Mouse (Mus musculus): Measurements from ENCODE around the gene Gm33543. TPM values are rescaled to one million over a fixed set of nuclear protein-coding genes. Genes with fewer than 3 reads are reported as not detected.

Gene Gm33543
- not detected in 2 replicates for polyA plus RNA-seq (2015; fragmentation: Nextera tagmentation; extraction: Ambion mirVana)

DNA sequence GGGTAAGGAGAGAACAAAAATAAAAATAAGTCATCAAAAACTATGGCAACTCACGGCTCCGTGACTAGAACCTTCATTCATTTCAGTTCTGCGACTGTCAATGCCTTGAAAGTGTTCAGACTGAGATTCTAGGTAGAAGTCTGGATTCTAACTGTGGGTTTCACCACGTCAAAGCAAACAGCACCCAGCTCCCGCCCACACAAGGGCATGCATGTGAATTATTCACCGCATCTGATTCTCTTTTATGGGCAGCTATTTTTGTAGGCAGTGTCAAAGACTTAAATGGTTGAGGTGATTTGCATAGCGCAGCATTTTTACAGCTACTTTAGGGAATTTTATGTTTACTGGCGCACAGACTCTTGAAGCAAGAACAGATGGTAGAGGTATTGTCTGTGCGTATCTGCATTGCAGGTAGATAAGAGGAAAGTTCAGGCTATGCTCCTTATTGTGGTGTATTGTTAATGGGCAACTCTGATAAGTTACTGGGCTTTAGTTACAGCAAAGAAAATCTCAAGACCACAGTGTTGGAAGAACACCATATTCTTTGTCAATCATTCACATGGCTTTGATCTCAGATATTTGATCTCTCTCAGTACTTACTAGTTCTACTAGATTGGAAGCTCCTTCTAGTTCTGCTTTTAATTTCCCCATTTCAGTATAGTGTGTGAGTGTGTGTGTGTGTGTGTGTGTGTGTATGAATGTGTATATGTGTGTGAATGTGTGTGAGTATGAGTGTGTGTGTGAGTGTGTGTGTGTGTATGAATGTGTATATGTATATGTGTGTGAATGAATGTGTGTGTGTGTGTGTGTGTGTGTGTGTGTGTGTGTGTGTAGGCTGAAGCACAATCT, at the start of gene Gm33543:
Gene Gm33543, minus strand, starts transcription at position 142 of the 849 bp plus-strand sequence.
- 76% methylated on average over 9 of the region's 9 CpGs for WGBS
- Histone ChIP-seq H3K4me1 (no peaks in the 10 kb centered on the region), H3K4me3 (no peak within 1 kb of the TSS), H3K36me3 (no peaks in the 10 kb centered on the region), H3K9me3 (no peaks in the 10 kb centered on the region), H3K4me2 (replicated peaks) (no peak within 1 kb of the TSS), H3K9ac (no peak within 1 kb of the TSS), H3K27ac (no peak within 1 kb of the TSS), H3K27me3 (no peaks in the 10 kb centered on the region)
- ATAC-seq (ENCODE audit: low FRiP score, low read depth), result no peak

DNA sequence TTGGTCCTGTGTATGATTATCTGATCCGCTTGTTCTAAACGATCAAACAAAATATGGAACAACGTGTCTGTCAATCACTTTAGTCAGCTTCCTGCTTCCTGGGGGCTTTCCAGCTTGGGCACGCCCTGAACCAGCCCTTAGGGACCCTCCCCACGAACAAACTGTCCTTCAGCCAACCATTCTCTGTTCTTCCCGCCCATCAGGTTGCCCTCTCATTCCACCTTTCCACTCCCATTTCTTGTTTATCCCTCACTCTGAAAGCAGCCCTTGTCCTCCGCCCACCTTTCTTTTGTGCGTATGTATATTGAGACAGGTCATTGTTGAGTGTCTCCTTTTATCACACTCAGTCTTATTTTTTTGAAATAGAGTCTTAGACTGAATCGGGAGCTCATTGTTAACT, 49.4 kb upstream of the Gm33543 start:
- no peak for ATAC-seq (ENCODE audit: low FRiP score, low read depth)
- Histone ChIP-seq H3K9me3 (no peaks in the 10 kb centered on the region), H3K4me3 (no peak overlapping the region), H3K4me1 (peaks cover 8% of the 10 kb centered on the region; the same call in 1 of the 2 replicates), H3K9ac (no peak overlapping the region), H3K27ac (no peak overlapping the region), H3K4me2 (replicated peaks) (no peak overlapping the region), H3K27me3 (no peaks in the 10 kb centered on the region), H3K36me3 (no peaks in the 10 kb centered on the region)
- 82% methylated on average over 9 of the region's 9 CpGs for WGBS

DNA sequence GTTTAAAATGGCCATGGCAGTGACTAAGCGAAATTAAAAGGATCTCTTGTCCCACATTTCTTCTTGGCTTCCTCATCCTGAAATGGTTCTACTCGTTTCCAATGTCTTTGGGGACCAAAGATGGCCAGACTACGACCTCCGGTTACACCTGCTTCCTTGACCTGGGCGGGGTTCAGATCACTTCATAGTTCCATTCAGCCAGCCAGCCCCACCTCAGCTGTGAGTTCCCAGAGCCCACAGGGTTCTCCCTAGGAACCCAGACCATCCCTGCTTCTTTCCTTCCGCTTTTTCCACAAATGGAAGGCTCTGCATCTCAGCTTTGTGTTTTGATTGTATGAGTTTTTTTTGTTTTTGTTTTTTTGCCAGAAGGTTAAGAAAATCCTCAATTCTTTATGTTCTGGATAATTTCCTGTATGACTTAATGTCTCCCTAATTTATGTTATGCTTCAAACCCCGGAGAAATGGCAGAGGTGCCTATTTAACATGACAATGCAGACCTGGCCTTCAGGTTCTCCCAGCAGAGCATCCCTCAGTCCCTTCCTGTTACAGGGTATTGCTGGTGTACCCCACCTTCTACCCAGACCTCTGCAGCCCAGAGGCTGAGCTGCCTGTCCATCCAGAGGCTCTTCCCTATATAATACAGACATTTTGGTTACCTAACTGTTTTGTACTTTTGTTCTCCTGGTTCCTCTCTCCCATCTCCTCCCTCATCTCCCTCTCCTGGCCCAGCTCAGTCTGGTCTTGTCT, 48.7 kb upstream of the Gm33543 start:
- Histone ChIP-seq H3K4me2 (replicated peaks) (no peak overlapping the region), H3K4me3 (no peak overlapping the region), H3K4me1 (peaks cover 8% of the 10 kb centered on the region; the same call in 1 of the 2 replicates), H3K27me3 (no peaks in the 10 kb centered on the region), H3K9me3 (no peaks in the 10 kb centered on the region), H3K36me3 (no peaks in the 10 kb centered on the region), H3K27ac (no peak overlapping the region), H3K9ac (no peak overlapping the region)
- 74% methylated on average over 7 of the region's 7 CpGs for WGBS
- ATAC-seq (ENCODE audit: low FRiP score, low read depth), result no peak

DNA sequence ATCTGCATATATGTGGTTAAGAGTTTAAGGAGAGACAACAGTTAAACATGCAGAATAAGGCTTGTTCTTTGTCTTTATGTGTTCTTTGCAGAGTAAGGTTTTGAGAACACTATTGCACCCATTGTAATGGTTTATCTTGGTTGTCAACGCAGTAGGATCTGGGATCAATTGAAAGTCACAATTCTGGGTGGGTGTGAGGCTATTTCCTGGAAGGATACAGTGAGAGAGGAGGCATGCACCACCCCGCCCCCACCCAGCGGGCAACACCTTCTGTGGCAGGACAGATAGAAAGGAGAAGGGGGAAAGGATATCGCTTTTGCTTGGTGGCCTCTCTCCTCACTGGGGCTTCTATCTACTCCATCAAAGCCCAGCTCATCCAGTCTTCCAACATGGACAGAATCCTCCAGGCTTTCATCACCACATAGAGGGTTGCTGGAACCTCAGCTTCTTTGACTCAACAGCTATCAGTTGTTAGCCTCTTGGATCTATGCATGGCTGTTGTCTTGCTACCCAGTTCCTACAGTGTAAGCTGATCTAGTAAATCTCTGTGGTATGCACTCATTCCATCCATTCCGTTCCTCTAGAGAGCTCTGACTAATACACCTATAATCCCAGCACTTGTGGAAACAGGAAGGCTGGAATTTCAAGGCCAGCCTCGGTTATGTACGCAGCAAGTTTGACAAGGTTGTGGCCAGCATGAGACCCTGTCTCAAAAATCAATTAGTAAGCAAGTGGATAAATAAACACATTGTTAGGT, 41.2 kb upstream of the Gm33543 start:
- Histone ChIP-seq H3K4me3 (no peak overlapping the region), H3K27me3 (no peaks in the 10 kb centered on the region), H3K27ac (no peak overlapping the region), H3K4me2 (replicated peaks) (no peak overlapping the region), H3K9me3 (no peaks in the 10 kb centered on the region), H3K36me3 (no peaks in the 10 kb centered on the region), H3K9ac (no peak overlapping the region), H3K4me1 (peaks cover 3% of the 10 kb centered on the region; the same call in 1 of the 2 replicates)
- WGBS, result 62% methylated on average over 7 of the region's 7 CpGs
- ATAC-seq (ENCODE audit: low FRiP score, low read depth), result no peak

DNA sequence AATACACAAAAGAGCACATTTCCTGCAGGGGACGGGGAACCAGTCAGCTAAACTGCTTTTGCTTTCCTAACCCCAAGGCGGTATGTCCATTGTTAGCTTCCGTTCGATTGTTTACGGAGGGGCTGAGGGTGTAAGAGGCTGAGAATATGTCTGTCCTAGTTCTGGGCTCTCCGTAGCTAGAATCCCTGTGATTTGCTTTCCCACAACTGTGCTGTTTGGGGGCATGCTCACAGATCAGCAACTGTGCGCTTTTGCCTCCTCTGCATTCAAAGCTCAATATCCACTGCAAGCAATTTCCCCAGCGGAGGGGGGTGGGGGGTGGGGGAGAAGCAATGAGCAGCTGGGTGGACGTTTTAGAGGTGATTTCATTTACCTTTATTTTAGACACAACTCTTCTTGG, 39.3 kb upstream of the Gm33543 start:
- Histone ChIP-seq H3K9ac (no peak overlapping the region), H3K27ac (no peak overlapping the region), H3K4me3 (no peak overlapping the region), H3K27me3 (no peaks in the 10 kb centered on the region), H3K4me1 (peaks cover 3% of the 10 kb centered on the region; the same call in 1 of the 2 replicates), H3K36me3 (no peaks in the 10 kb centered on the region), H3K9me3 (no peaks in the 10 kb centered on the region), H3K4me2 (replicated peaks) (no peak overlapping the region)
- WGBS, result 67% methylated on average over 9 of the region's 9 CpGs
- ATAC-seq (ENCODE audit: low FRiP score, low read depth), result no peak

DNA sequence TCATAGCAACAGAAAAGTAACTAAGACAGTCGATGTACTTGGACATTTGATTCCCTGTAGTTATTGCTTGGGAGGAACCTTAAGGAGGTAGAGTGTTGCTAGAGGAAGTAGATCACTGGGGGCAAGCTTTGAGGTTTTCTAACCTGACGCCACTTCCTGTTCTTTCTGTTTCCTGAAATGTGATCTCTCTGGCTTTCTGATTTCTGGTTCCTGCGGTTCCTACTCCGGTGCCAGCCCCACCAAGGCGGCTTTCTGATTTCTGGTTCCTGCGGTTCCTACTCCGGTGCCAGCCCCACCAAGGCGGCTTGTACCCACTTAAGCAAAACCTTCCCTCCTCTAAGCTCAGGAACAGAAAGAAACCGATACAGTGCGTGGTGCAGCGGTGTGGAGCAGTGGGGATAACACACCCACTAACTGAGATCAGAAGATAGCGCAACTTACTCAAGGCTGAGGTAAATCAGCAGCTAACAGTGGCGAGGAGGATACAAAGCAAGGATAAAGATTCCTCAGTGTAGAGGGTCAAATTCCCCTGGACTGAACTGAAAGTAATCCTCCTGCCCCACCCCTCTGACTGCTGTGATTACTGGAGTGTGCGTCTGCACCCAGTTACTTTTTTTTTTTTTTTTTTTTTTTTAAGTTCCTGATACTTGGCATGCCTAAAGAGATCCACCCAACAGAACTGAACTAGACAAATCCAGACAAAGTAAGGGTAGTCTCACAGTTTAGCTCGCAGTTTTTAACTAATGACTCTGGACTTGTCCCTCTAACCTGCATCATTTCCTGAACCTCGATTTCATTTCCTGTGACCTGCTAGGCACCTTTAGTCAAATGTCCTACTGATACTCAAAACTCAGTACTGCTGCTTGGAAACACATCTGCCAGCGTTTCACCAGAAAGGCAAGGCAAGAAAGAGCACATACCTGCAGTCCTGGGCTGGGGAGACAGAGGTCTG, 37.5 kb upstream of the Gm33543 start:
- WGBS, result 85% methylated on average over 17 of the region's 17 CpGs
- Histone ChIP-seq H3K9ac (no peak overlapping the region), H3K9me3 (no peaks in the 10 kb centered on the region), H3K36me3 (no peaks in the 10 kb centered on the region), H3K4me1 (peaks cover 3% of the 10 kb centered on the region; the same call in 1 of the 2 replicates), H3K27ac (no peak overlapping the region), H3K27me3 (no peaks in the 10 kb centered on the region), H3K4me3 (no peak overlapping the region), H3K4me2 (replicated peaks) (no peak overlapping the region)
- no peak for ATAC-seq (ENCODE audit: low FRiP score, low read depth)

DNA sequence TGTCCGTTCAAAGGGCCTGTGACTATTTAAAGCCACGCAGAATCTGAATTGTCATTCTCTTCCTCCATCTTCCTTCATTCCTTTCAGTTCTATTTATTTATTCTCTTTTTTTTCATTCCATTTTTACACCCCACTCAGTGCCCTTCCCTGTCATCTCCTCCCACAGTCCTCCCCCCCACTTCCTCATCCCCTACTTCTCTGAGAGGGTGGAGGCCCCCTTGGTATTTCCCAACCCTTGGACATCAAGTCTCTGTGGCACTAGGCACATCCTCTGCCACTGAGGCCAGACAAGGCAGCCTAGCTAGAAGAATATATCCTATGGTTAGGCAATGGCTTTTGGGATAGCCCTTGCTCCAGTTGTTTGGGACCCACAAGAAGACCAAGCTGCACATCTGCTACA, 28.1 kb upstream of the Gm33543 start:
- no peak for ATAC-seq (ENCODE audit: low FRiP score, low read depth)
- 93% methylated on average over 2 of the region's 2 CpGs for WGBS
- H3K27me3 ChIP-seq, result no peaks in the 10 kb centered on the region

DNA sequence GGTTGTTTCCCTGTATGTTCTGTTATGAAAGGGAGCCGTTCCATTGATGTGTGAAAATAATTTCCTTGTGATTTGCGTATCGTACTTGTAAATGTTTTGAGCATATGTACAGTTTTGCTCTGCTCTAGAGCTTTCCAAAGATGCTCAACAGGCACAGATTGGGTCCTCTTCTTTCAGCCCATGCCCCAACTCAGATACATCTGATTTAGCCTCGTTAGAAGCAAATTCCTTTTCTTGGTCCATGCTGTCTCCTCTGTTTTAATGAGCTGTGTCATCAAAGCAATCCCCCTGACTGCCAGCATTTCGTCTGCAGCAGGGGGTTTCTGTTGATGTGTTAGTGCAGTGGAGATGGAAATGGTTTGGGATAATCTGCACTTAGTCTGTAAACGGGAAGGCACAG, 25.6 kb upstream of the Gm33543 start:
- 59% methylated on average over 6 of the region's 6 CpGs for WGBS

More for the DNA sequence above, 28.1 kb upstream of the Gm33543 start:
- Histone ChIP-seq H3K4me1 (no peaks in the 10 kb centered on the region), H3K36me3 (no peaks in the 10 kb centered on the region), H3K9me3 (no peaks in the 10 kb centered on the region), H3K27ac (no peak overlapping the region), H3K9ac (no peak overlapping the region), H3K4me2 (replicated peaks) (no peak overlapping the region), H3K4me3 (no peak overlapping the region)

DNA sequence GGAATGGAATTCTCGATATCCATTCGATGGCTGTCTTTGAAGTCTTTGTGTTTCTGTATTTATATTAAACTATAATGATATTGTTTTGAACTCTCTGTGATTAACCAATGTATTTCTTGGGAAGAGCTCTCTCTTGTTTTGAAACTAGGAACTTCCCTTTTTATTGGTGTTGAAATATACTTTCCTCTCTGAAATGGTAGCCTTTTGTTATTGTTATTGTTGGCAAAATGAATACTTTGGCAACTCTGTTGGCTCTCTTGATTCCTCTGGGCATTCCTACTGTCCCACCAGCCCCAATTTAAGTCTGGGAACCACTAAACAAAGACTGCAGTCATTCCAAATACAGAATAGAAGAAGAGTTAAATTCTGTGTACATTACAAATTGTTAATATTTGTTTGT, 24.9 kb upstream of the Gm33543 start:
- H3K27ac ChIP-seq, result no peak overlapping the region
- ATAC-seq (ENCODE audit: low FRiP score, low read depth), result no peak
- WGBS, result 94% methylated on average over 2 of the region's 2 CpGs

More for the DNA sequence above, 25.6 kb upstream of the Gm33543 start:
- ATAC-seq (ENCODE audit: low FRiP score, low read depth), result no peak
- Histone ChIP-seq H3K4me3 (no peak overlapping the region), H3K27me3 (no peaks in the 10 kb centered on the region), H3K9ac (no peak overlapping the region), H3K36me3 (no peaks in the 10 kb centered on the region), H3K9me3 (no peaks in the 10 kb centered on the region), H3K27ac (no peak overlapping the region), H3K4me2 (replicated peaks) (no peak overlapping the region), H3K4me1 (0 out of 2 replicates have a peak, but pooled peaks cover 5% of the 10 kb centered on the region)

DNA sequence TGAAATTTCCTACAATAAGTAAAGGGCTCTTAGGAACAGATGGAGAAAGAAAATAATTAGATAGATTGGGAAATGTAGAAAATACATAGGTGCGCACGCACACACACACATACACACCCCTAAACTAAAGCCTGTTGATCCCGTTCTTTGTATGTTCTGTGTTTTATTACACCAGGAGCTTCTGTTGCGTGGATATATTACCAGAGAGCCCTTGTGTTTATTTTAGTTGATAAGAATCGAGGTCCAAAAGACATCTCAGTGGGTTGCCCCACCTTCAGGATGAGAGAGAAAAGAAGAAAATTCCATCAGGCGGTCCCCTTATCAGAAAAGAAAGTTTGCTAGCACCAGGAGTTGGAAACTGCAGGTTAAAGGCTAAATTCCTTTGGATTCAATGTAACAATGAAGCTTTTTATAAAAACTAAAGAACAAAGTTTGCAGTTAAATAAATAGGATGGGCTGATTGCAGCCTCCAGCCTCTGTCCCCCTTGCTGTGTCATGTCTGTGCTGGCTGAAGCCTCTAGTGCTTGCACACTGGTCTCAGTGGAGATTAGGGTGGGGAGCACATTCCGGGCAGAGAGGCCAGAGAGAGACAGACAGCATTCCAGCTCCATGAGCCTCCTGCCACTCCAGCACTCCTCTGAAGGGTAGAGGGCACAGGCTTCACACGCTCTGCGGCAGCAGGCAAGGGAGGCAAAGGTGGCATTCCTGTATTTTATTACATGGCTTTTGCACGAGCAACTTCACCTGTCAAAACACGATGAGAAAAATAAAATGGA, 21.8 kb upstream of the Gm33543 start:
- Histone ChIP-seq H3K9ac (no peak overlapping the region; the same call in 1 of the 2 replicates), H3K36me3 (no peaks in the 10 kb centered on the region), H3K4me3 (no peak overlapping the region), H3K27me3 (no peaks in the 10 kb centered on the region), H3K4me1 (0 out of 2 replicates have a peak, but pooled peaks cover 5% of the 10 kb centered on the region), H3K4me2 (replicated peaks) (no peak overlapping the region), H3K27ac (no peak overlapping the region), H3K9me3 (no peaks in the 10 kb centered on the region)
- ATAC-seq (ENCODE audit: low FRiP score, low read depth), result no peak
- 57% methylated on average over 11 of the region's 11 CpGs for WGBS

More for the DNA sequence above, 24.9 kb upstream of the Gm33543 start:
- Histone ChIP-seq H3K4me2 (replicated peaks) (no peak overlapping the region), H3K27me3 (no peaks in the 10 kb centered on the region), H3K36me3 (no peaks in the 10 kb centered on the region), H3K9me3 (no peaks in the 10 kb centered on the region), H3K4me1 (0 out of 2 replicates have a peak, but pooled peaks cover 5% of the 10 kb centered on the region), H3K9ac (no peak overlapping the region), H3K4me3 (no peak overlapping the region)

Measured in limb, embryonic 13.5 days (tissue).